Mouse (Mus musculus) kidney, adult 2 months (tissue): ENCODE measurements at regions not wholly inside any gene's neighbourhood (a gene's known extent, or its start where the extent isn't known, plus 50 kb on each side); places are given as distances from the start of the nearest gene placed in this dataset.

Experiments used
- CTCF ChIP-seq: fragments of 200-500 bp; conservative IDR thresholded peaks from 2 replicates; pipeline ENCODE4 v1.5.1; 2011; ENCODE audit warnings: low read depth, mild to moderate bottlenecking, control low read depth, low read length, moderate library complexity, mixed read lengths; ENCODE audit not compliant: insufficient read depth, insufficient read length
- POLR2A ChIP-seq: fragments of 200-500 bp; IDR thresholded peaks from one replicate; pipeline ENCODE4 v1.6.1; 2011; ENCODE audit warnings: low read depth, low read length, control low read depth

GRCm38 (mm10) chr8:54002948-54003347 lies 74.5 kb upstream of the Vegfc start:
- TF ChIP-seq POLR2A (no peak), CTCF (no peak)
